Mouse (Mus musculus): ENCODE measurements at regions not wholly inside any gene's neighbourhood (a gene's known extent, or its start where the extent isn't known, plus 50 kb on each side); places are given as distances from the start of the nearest gene placed in this dataset.
A peak's percentile ranks its signal among the peaks of the same experiment; 100 is the strongest.

GRCm38 (mm10) chr1:159398643-159399042 is 124.9 kb upstream of the Tnr start:
- no peak for DNase-seq (ENCODE audit: low spot score)

- no peak for DNase-seq (ENCODE audit: low spot score)
Observed at GRCm38 (mm10) chr1:159406317-159406716, 117.3 kb upstream of the Tnr start.

GRCm38 (mm10) chr1:159406781-159407180 is 116.8 kb upstream of the Tnr start:
- DNase-seq (ENCODE audit: low spot score) = no peak

GRCm38 (mm10) chr1:159413374-159413773 is 110.2 kb upstream of the Tnr start:
- no peak for DNase-seq (ENCODE audit: low spot score)

- no peak for DNase-seq (ENCODE audit: low spot score)
Observed at GRCm38 (mm10) chr1:159415656-159416055, 107.9 kb upstream of the Tnr start.

GRCm38 (mm10) chr1:159417176-159417575 is 106.4 kb upstream of the Tnr start:
- DNase-seq (ENCODE audit: low spot score) = no peak

GRCm38 (mm10) chr1:159419301-159419965 is 104.1 kb upstream of the Tnr start:
- DNase-seq (ENCODE audit: low spot score) = no peak

GRCm38 (mm10) chr1:159420189-159420588 is 103.4 kb upstream of the Tnr start:
- no peak for DNase-seq (ENCODE audit: low spot score)

GRCm38 (mm10) chr1:159423694-159424093 is 99.9 kb upstream of the Tnr start:
- no peak for DNase-seq (ENCODE audit: low spot score)

- no peak for DNase-seq (ENCODE audit: low spot score)
Observed at GRCm38 (mm10) chr1:159429926-159430325, 93.6 kb upstream of the Tnr start.

GRCm38 (mm10) chr1:159433521-159433920 is 90.0 kb upstream of the Tnr start:
- no peak for DNase-seq (ENCODE audit: low spot score)

- DNase-seq (ENCODE audit: low spot score) = no peak
Observed at GRCm38 (mm10) chr1:159440770-159441169, 82.8 kb upstream of the Tnr start.

GRCm38 (mm10) chr1:159444093-159444492 is 79.5 kb upstream of the Tnr start:
- DNase-seq (ENCODE audit: low spot score) = peak; percentile 4

GRCm38 (mm10) chr1:159445465-159445864 is 78.1 kb upstream of the Tnr start:
- DNase-seq (ENCODE audit: low spot score) = no peak

GRCm38 (mm10) chr1:159451462-159451861 is 72.1 kb upstream of the Tnr start:
- no peak for DNase-seq (ENCODE audit: low spot score)

GRCm38 (mm10) chr1:159460876-159461275 is 62.7 kb upstream of the Tnr start:
- no peak for DNase-seq (ENCODE audit: low spot score)

- DNase-seq (ENCODE audit: low spot score) = no peak
Observed at GRCm38 (mm10) chr1:159470941-159471340, 52.6 kb upstream of the Tnr start.
